Mouse (Mus musculus) B cell, adult 2 months (primary cell): Measurements from ENCODE around the gene Chrm5.
"Not testable (repeated sequence)": the region's sequence is repeated elsewhere in the genome, so short reads cannot be mapped to it uniquely, and the experiment has no call there.

Source experiments
- DNase-seq, 2 experiments: peaks; one replicate each; pipeline ENCODE4 v3.0.0; 2022

The Chrm5 gene

GRCm38 (mm10) chr2:112481564-112481963 is 995 bp upstream of the Chrm5 start:
- peak; percentile 51 to 59 for DNase-seq

GRCm38 (mm10) chr2:112476554-112476953 is 4.0 kb downstream of the Chrm5 start:
- no peak for DNase-seq

- DNase-seq: no peak
Observed at GRCm38 (mm10) chr2:112474997-112475724, 5.4 kb downstream of the Chrm5 start.

GRCm38 (mm10) chr2:112472076-112472475 is 8.5 kb downstream of the Chrm5 start:
- DNase-seq: no peak

GRCm38 (mm10) chr2:112470961-112471381 is 9.6 kb downstream of the Chrm5 start:
- no peak for DNase-seq

GRCm38 (mm10) chr2:112469542-112469941 is 11.0 kb downstream of the Chrm5 start:
- DNase-seq: no peak

- no peak for DNase-seq
Observed at GRCm38 (mm10) chr2:112460557-112460956, 20.0 kb downstream of the Chrm5 start.

GRCm38 (mm10) chr2:112454862-112455564 is 25.6 kb downstream of the Chrm5 start, which contains the start of gene Emc7:
Gene Emc7 (plus strand): TSS chr2:112454997.
- DNase-seq: peak; percentile 99

- DNase-seq: no peak
Observed at GRCm38 (mm10) chr2:112454125-112454861, 26.3 kb downstream of the Chrm5 start.

GRCm38 (mm10) chr2:112452513-112452912 is 28.1 kb downstream of the Chrm5 start:
- DNase-seq: not testable (repeated sequence)

GRCm38 (mm10) chr2:112449597-112450296 is 30.8 kb downstream of the Chrm5 start:
- DNase-seq: peak; percentile 53 to 59

- DNase-seq: no peak
Observed at GRCm38 (mm10) chr2:112448510-112449059, 32.0 kb downstream of the Chrm5 start.

GRCm38 (mm10) chr2:112448046-112448445 is 32.5 kb downstream of the Chrm5 start:
- DNase-seq: peak; percentile 36 to 41

- no peak for DNase-seq
Observed at GRCm38 (mm10) chr2:112445511-112445910, 35.1 kb downstream of the Chrm5 start.

- DNase-seq: no peak
Observed at GRCm38 (mm10) chr2:112443491-112443890, 37.1 kb downstream of the Chrm5 start.

- DNase-seq: no peak
Observed at GRCm38 (mm10) chr2:112437589-112437988, 43.0 kb downstream of the Chrm5 start.

- DNase-seq: no peak
Observed at GRCm38 (mm10) chr2:112436292-112436691, 44.3 kb downstream of the Chrm5 start.

- DNase-seq: no peak
Observed at GRCm38 (mm10) chr2:112433359-112433758, 47.2 kb downstream of the Chrm5 start.

GRCm38 (mm10) chr2:112432523-112432922 is 48.0 kb downstream of the Chrm5 start:
- no peak for DNase-seq

GRCm38 (mm10) chr2:112430403-112430802 is 50.2 kb downstream of the Chrm5 start:
- no peak for DNase-seq

- DNase-seq: no peak
Observed at GRCm38 (mm10) chr2:112429665-112430064, 50.9 kb downstream of the Chrm5 start.
